Mouse (Mus musculus) left cerebral cortex, adult 18-20 months (tissue): ENCODE measurements around the gene Tardbp. TPM values are rescaled to one million over a fixed set of nuclear protein-coding genes. Genes with fewer than 3 reads are reported as not detected.

Source experiments
- DNase-seq, 2 experiments: peaks; one replicate each; pipeline ENCODE4 v3.0.0; 2021 to 2022; ENCODE audit warnings: low spot score in 2 of 2, mixed read lengths in 1 of 2
- total RNA-seq, 2 experiments: library from RNA; stranded (reverse); gene quantifications; 2 replicates each; pipeline ENCODE4 v1.2.3; 2021

Tardbp gene
- total RNA-seq, 2 experiments from 2014 or later: 214 to 220 TPM

DNA sequence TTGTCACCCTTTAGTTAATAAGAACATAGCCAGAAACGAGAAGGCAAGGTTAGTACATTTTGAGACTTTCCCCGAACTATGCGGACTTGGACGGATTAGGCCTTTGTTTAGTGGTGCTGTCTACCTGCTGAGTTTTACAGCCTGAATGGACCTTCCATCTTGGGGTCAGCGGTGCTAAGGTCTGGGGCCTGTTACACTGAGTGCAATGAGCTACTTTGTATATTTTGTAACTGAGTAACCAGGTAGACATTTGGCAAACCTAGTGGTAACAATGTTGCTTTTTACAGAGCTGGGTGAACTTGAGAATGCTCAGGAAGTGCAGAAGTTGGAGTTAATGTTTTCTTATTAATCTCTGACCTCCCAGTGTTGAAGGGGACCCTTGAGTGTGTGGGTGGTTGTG lies 14.3 kb upstream of the Tardbp start:
- DNase-seq: no peak

DNA sequence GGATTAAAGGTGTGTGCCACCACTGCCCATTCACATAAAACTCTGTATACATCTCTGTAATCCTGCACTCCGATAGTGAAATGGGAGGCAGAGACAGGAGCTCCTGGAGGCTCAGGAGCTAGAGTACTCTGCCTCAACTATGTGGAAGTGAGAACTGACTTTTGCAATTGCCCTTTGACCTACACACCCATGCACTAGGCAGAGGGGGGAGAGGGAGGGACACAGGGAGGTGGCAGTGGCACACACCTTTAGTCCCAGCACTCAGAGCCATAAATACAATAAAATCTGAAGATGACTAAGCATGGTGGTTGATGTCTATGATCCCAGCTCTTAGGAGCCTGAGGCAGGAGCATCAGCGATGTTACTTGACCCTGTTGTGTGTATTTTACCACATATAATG lies 12.6 kb upstream of the Tardbp start:
- DNase-seq: no peak

DNA sequence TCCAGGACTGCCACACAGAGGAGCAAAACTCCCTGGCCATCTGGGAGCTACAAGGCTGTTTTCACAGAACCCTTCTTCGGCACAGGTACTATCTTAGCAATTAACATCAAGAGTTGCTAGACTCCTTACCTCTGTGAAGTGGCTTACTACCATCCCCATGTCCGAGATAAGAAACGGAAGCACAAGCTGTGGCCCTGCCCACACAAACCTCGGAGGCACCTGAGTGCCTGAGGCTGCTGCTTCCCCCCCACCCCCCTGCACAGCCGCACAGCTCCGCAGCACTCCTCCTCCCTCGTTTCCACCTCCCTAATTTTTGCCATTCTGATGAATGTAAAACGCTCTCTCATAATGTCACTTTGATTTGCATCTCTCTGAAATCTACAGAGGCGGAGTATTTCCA lies 11.5 kb upstream of the Tardbp start:
- no peak for DNase-seq

DNA sequence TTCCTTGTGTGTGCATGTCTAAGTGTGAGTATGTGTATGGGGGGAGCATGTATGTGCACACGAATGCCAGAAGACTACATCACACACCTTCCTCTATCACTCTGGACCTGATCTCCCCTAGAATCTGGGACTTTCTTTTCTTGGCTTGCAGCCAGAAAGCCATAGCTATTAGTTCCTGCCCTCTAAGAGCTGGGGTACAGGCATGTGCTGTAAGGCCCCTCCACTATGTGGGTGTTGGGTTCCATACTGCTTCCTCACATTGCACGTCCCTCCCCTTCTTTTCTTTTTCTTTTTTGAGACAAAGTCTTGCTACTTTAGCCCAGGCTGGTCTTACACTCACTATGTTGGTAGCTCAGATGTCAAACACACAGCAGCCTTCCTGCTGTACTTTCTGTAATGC lies 8.5 kb upstream of the Tardbp start:
- DNase-seq: no peak

GRCm38 (mm10) chr4:148633395-148634061 lies 6.7 kb upstream of the Tardbp start:
- DNase-seq: no peak

DNA sequence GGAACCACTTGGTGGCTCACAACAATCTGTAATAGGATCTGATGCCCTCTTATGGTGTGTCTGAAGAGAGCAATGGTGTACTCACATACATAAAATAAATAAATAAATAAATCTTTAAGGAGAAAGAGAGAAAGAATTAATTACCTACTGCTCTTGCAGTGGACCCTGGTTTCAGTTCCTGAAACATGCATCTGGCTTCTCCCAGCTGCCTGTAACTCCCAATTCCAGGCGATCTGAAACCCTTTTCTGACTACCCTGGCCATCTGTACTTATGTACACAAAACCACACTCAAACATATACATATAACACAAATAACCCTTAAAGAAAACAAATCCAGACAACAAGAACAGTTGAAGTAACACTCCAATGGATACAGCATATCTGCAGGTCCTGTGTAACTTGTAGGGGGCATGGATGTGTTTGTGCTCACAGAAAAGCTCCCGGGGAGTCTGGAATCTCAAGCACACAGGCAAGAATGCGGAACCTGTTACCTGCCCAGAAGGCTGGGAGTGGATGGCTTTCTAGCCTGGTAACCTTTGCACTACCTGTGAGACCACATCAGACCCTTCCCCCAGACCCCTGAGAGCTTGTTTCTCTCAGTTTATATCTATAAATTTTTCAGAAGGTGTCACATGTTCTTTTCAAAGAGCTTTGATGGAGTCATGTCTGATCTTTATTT lies 5.3 kb upstream of the Tardbp start:
- DNase-seq: no peak

DNA sequence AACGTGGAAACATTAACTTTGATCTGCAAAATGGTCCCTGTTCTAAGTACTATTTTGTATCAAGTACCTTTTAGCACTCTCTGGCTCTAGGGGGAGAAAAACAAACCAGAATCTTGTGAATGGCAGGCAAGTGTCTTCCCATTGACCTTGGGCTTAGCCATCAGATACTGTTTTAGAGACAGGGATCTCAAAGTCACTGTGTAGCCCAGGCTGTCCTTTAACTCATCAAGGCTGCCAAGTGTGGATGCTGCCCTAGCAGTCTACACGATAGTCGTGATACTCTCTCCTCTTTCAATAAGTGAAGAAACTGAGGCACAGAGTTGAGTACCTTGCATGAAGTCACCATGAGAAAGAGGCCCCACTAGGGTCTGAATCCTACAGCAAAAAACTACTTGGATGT lies 427 bp upstream of the Tardbp start:
- DNase-seq: no peak

- peak; percentile 45 to 47 for DNase-seq
These were observed 830 bp downstream of the Tardbp start for GRCm38 (mm10) chr4:148625756-148626622.

GRCm38 (mm10) chr4:148625010-148625409 lies 1.8 kb downstream of the Tardbp start:
- no peak for DNase-seq

GRCm38 (mm10) chr4:148623609-148624008 lies 3.2 kb downstream of the Tardbp start:
- DNase-seq: no peak

GRCm38 (mm10) chr4:148622485-148622884 lies 4.3 kb downstream of the Tardbp start:
- no peak for DNase-seq

DNA sequence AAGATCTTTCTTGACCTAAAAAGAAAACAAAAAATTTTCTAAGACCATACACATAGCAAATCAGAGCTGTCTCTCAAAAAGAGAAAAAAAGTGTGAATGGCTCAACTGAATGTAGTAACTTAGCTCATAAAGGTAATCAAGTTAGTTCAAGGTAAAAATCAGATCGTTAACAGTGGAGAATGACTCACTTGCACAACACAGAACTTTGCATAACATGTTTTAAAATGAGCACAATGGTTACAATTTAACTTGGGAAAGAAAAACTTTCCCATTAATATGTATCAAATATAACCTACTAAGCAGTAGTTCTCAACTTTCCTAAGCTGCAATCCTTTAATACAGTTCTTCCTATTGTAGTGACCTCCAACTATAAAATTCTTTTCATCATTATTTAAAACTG lies 6.1 kb downstream of the Tardbp start:
- no peak for DNase-seq

DNA sequence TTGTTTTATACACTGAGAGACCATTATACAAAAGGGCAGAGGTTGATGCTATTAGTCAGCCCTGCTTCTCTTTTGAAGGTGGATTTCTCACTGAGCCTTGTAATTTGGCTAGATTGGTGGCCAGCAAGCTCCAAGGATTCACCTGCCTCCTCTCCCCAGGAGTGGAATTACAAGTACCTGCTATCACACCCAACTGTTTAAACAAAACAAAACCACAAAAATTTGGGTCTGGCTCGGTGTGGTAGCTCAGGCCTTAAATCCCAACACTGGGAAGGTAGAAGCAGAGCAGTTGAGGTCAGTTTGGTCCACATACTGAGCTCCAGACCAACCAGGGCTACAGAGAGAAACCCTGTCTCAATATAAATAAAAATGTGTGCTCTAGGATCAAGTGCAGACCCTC lies 7.0 kb downstream of the Tardbp start:
- DNase-seq: no peak

DNA sequence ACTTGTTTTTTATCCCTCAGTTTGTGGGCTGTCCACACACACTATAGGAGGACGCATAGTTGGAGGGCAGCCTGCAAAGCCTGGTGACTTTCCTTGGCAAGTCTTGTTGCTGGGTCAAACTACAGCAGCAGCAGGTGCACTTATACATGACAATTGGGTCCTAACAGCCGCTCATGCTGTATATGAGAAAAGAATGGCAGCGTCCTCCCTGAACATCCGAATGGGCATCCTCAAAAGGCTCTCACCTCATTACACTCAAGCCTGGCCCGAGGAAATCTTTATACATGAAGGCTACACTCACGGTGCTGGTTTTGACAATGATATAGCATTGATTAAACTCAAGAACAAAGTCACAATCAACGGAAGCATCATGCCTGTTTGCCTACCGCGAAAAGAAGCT lies 13.1 kb downstream of the Tardbp start:
- DNase-seq: no peak

DNA sequence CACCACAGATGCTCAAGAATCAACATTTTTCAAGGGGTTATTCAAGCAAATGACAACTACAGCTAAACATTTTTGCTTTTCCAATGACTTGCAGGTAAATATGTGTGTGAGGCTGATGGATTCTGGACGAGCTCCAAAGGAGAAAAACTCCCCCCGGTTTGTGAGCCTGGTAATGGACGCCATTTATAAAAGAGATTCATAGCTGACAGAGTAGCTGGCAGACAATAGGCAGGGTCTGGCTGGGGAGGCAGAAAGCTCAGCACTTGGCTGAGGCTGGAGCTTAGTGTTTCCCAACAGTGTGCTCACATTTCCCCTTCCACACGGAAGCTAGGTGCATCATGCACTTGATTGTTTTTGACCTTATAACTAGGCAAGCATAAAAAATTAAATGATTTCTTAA lies 14.3 kb downstream of the Tardbp start:
- DNase-seq: no peak

GRCm38 (mm10) chr4:148610631-148611364 lies 16.0 kb downstream of the Tardbp start:
- DNase-seq: no peak

- no peak for DNase-seq
These were observed 17.0 kb downstream of the Tardbp start for GRCm38 (mm10) chr4:148609805-148610204.

- DNase-seq: peak; percentile 82 to 86
These were observed 19.1 kb downstream of the Tardbp start for GRCm38 (mm10) chr4:148607758-148608157.

- DNase-seq: peak in 1 of 2 experiments; percentile 50
These were observed 22.2 kb downstream of the Tardbp start for GRCm38 (mm10) chr4:148604541-148605165.

DNA sequence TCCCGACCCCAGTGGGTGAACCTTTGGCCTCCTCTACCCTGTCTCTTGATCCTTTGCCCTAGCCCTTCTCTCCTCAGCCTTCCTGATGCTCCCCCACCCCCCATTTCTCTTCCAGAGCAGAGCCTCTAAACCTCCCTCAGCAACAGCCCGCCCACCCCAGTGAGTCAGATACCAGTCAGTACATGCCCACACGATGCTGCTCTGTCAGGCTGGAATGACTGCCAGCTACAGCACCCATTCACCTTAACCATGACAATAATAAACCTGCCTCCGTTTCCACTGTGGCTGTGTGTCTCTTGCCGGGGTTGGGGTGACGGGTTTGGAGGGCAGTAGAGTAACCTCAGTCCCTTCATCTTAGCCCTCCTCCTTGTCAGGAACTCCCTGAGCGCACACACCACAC lies 22.7 kb downstream of the Tardbp start:
- peak; percentile 70 to 83 for DNase-seq
